In genomic region chr5:135803135-135803534, GRCm38 (mm10) we compare ENCODE assay signal across 19 mouse cellular contexts. TPM values are rescaled to one million over a fixed set of nuclear protein-coding genes. Genes with fewer than 3 reads are reported as not detected.
DNase-seq lines count a peak whose midpoint lies in the region; ATAC-seq and TF ChIP-seq lines count a peak whose summit lies in the region.
"Had no signal": no experiment of that assay in that cellular context is flagged by ENCODE, and none has a peak within 500 bp of the region (broad histone marks: within the 10 kb centered on the region; RNA-seq: fewer than 3 reads in every experiment).

No protein-coding gene starts in this region.

- no peak; the same call in 1 of the 2 replicates for TF ChIP-seq RAD21 in CH12.LX (IDR thresholded peaks at IDR 0.05; ENCODE audit: low read depth, low read length)

- no peak overlapping the region for H3K4me3 ChIP-seq in liver, postnatal 0 days (ENCODE audit: low read depth, low read length)
- H3K4me3 ChIP-seq in liver, embryonic 11.5 days (ENCODE audit: low read depth, low read length): no peak overlapping the region
- H3K4me3 ChIP-seq in CH12.LX (replicated peaks in 1 of 3; ENCODE audit: low read depth in 2 of 3, low read length in 2 of 3, poor library complexity in 1 of 3): no peak overlapping the region
- no peak overlapping the region for H3K4me3 ChIP-seq in kidney, embryonic 15.5 days (replicated peaks)
- no peak overlapping the region for H3K4me3 ChIP-seq in lung, adult 2 months (replicated peaks; ENCODE audit: extremely low read depth, low read depth, low read length)
- H3K4me3 ChIP-seq: embryonic facial prominence, embryonic 12.5 days; myocyte had no signal

- 51% methylated on average over 4 of the region's 4 CpGs for WGBS in liver, postnatal 0 days (ENCODE audit: insufficient replicate concordance)
- 57% methylated on average over 4 of the region's 4 CpGs for WGBS in liver, embryonic 11.5 days
- 66% methylated on average over 4 of the region's 4 CpGs for WGBS in kidney, embryonic 15.5 days
- WGBS in lung, adult 2 months: 59% methylated on average over 4 of the region's 4 CpGs

- TF ChIP-seq POLR2A in CH12.LX (IDR thresholded peaks at IDR 0.05; ENCODE audit: low read depth, low read length): no peak
- TF ChIP-seq POLR2A in lung, adult 2 months (IDR thresholded peaks at IDR 0.05; ENCODE audit: borderline replicate concordance, extremely low read depth, low read depth, low read length): no peak

- TF ChIP-seq EP300 in liver, postnatal 0 days (IDR thresholded peaks at IDR 0.05; ENCODE audit: low read depth): no peak
- no peak for TF ChIP-seq EP300 in CH12.LX (IDR thresholded peaks at IDR 0.05; ENCODE audit: low read length)

- dilution Hi-C loops in CH12.LX (cut with MboI; ENCODE audit: extremely low pct_ligation_motif_present, extremely low pct_unique_long_range_greater_than_20kb, low sequenced_read_pairs): no loop called here

- no peaks in the 10 kb centered on the region for H3K36me3 ChIP-seq in liver, postnatal 0 days (replicated peaks; ENCODE audit: insufficient read depth, low read length)
- H3K36me3 ChIP-seq in liver, embryonic 11.5 days (ENCODE audit: control insufficient read depth, insufficient read depth, low read length): no peaks in the 10 kb centered on the region
- H3K36me3 ChIP-seq in CH12.LX (replicated peaks in 1 of 2; ENCODE audit: control insufficient read depth in 1 of 2, insufficient read depth in 1 of 2, low read length in 1 of 2): no peaks in the 10 kb centered on the region
- no peaks in the 10 kb centered on the region for H3K36me3 ChIP-seq in kidney, embryonic 15.5 days
- H3K36me3 ChIP-seq: embryonic facial prominence, embryonic 12.5 days had no signal

- peak; percentile 40 for TF ChIP-seq CTCF in liver, postnatal 0 days (IDR thresholded peaks at IDR 0.05; ENCODE audit: low read depth)
- peak in 1 of 2 experiments; percentile 22; a peak in 2 of 4 replicates for TF ChIP-seq CTCF in CH12.LX (conservative IDR thresholded peaks at IDR 0.05 in 1 of 2, IDR thresholded peaks at IDR 0.05 in 1 of 2; ENCODE audit: low read depth in 2 of 2, low read length in 2 of 2)
- TF ChIP-seq CTCF in lung, adult 2 months (IDR thresholded peaks at IDR 0.05; ENCODE audit: insufficient read depth, low read length): no peak

- no peaks in the 10 kb centered on the region for H3K79me2 ChIP-seq in CH12.LX (replicated peaks; ENCODE audit: control insufficient read depth, extremely low read depth, insufficient read depth, poor library complexity, severe bottlenecking)

- DNase-seq in embryo, embryonic 10.5 days (ENCODE audit: low spot score): peak; percentile 38
- DNase-seq in embryo, embryonic 11 days: no peak
- DNase-seq in liver, postnatal 0 days: no peak
- DNase-seq in liver, embryonic 11.5 days (ENCODE audit: low spot score): no peak
- DNase-seq in CH12.LX (ENCODE audit: extremely low read depth) (no peak), WW6 (ENCODE audit: low read depth, low spot score) (peak; percentile 52)
- DNase-seq in lung, adult 2 months: no peak
- DNase-seq: heart, adult 18-20 months; heart, postnatal 14 days had no signal

- H3K27me3 ChIP-seq in liver, postnatal 0 days (ENCODE audit: insufficient read depth, low read length): no peaks in the 10 kb centered on the region
- H3K27me3 ChIP-seq in liver, embryonic 11.5 days (replicated peaks; ENCODE audit: control insufficient read depth, insufficient read depth, low read length): peaks cover 10% of the 10 kb centered on the region; the same call in 1 of the 2 replicates
- H3K27me3 ChIP-seq in CH12.LX (replicated peaks): peaks cover 74% of the 10 kb centered on the region
- H3K27me3 ChIP-seq in kidney, embryonic 15.5 days: peaks cover 27% of the 10 kb centered on the region
- H3K27me3 ChIP-seq: embryonic facial prominence, embryonic 12.5 days had no signal

- no peak for ATAC-seq in liver, postnatal 0 days
- no peak for ATAC-seq in liver, embryonic 11.5 days (replicated peaks; ENCODE audit: low FRiP score)
- ATAC-seq in kidney, embryonic 15.5 days (replicated peaks; ENCODE audit: low FRiP score): no peak

- H3K4me2 ChIP-seq in liver, postnatal 0 days (ENCODE audit: low read depth, low read length): no peak overlapping the region
- H3K4me2 ChIP-seq in liver, embryonic 11.5 days: no peak overlapping the region
- H3K4me2 ChIP-seq in CH12.LX (ENCODE audit: insufficient read depth, low read depth, poor library complexity, severe bottlenecking): no peak overlapping the region
- H3K4me2 ChIP-seq in kidney, embryonic 15.5 days: no peak overlapping the region
- H3K4me2 ChIP-seq: embryonic facial prominence, embryonic 12.5 days had no signal

- H3K4me1 ChIP-seq in liver, postnatal 0 days (ENCODE audit: insufficient read depth): no peaks in the 10 kb centered on the region
- no peaks in the 10 kb centered on the region for H3K4me1 ChIP-seq in liver, embryonic 11.5 days (replicated peaks; ENCODE audit: control insufficient read depth, insufficient read depth, low read length)
- peaks cover 10 to 18% of the 10 kb centered on the region in 2 experiments for H3K4me1 ChIP-seq in CH12.LX (ENCODE audit: control insufficient read depth in 1 of 2, insufficient read depth in 2 of 2)
- H3K4me1 ChIP-seq in kidney, embryonic 15.5 days: 0 out of 2 replicates have a peak, but pooled peaks cover 6% of the 10 kb centered on the region
- H3K4me1 ChIP-seq in lung, adult 2 months (ENCODE audit: control insufficient read depth, insufficient read depth, low read length): no peaks in the 10 kb centered on the region

- H3K27ac ChIP-seq in liver, postnatal 0 days (ENCODE audit: low read depth): no peak overlapping the region
- no peak overlapping the region for H3K27ac ChIP-seq in liver, embryonic 11.5 days (ENCODE audit: low read depth, low read length)
- H3K27ac ChIP-seq in CH12.LX (ENCODE audit: insufficient read depth, low read depth): no peak overlapping the region
- no peak overlapping the region for H3K27ac ChIP-seq in kidney, embryonic 15.5 days
- H3K27ac ChIP-seq: embryonic facial prominence, embryonic 12.5 days had no signal

- no peaks in the 10 kb centered on the region for H3K9me3 ChIP-seq in liver, postnatal 0 days (ENCODE audit: low read length)
- no peaks in the 10 kb centered on the region for H3K9me3 ChIP-seq in liver, embryonic 11.5 days (ENCODE audit: control insufficient read depth, low read length)
- peaks cover 12% of the 10 kb centered on the region for H3K9me3 ChIP-seq in CH12.LX (replicated peaks; ENCODE audit: low read length)
- H3K9me3 ChIP-seq in kidney, embryonic 15.5 days (replicated peaks): no peaks in the 10 kb centered on the region

- H3K9ac ChIP-seq in liver, postnatal 0 days (replicated peaks): no peak overlapping the region
- no peak overlapping the region for H3K9ac ChIP-seq in liver, embryonic 11.5 days (ENCODE audit: low read depth, low read length)
- no peak overlapping the region for H3K9ac ChIP-seq in CH12.LX (ENCODE audit: insufficient read depth, low read depth)
- H3K9ac ChIP-seq in kidney, embryonic 15.5 days: no peak overlapping the region
- H3K9ac ChIP-seq: embryonic facial prominence, embryonic 12.5 days had no signal

- in situ Hi-C loops in CH12.LX (cut with MboI; ENCODE audit: low pct_ligation_motif_present, low pct_unique_long_range_greater_than_20kb, low sequenced_read_pairs): no loop called here

TF ChIP-seq in CH12.LX, 34 proteins besides CTCF, POLR2A, EP300 and RAD21:
- TF ChIP-seq TBP (conservative IDR thresholded peaks at IDR 0.05; ENCODE audit: low read depth, low read length): no peak
- peak; percentile 15; the same call in 1 of the 2 replicates for TF ChIP-seq SMC3 (IDR thresholded peaks at IDR 0.05; ENCODE audit: low read depth, low read length)
TF ChIP-seq in CH12.LX: peak in this region for 1.

RNA-seq across cellular contexts. Expression of gene Srrm3, which starts 3.6 kb away (rescaled TPM):
- not detected in 2 replicates for polyA plus RNA-seq in liver, postnatal 0 days (2015; fragmentation: Nextera tagmentation; extraction: Ambion mirVana)
- 0.04 and 0.16 TPM in 2 replicates for polyA plus RNA-seq in liver, embryonic 11.5 days (2014; fragmentation: Nextera tagmentation; extraction: Ambion mirVana)
- total RNA-seq in CH12.LX (2012; rRNA removed) (not detected in 2 replicates), CH12.LX (2014; rRNA removed) (not detected in 2 replicates)
- not detected in 2 replicates for polyA plus RNA-seq in CH12.LX (2012; ENCODE audit: insufficient read length, low read depth)
- 0.55 and 1.2 TPM in 2 replicates for polyA plus RNA-seq in kidney, embryonic 15.5 days (2015; fragmentation: Nextera tagmentation; extraction: Ambion mirVana)
- 0.06 and 0.14 TPM in 2 replicates for polyA plus RNA-seq in lung, adult 2 months (2012; rRNA removed)
- total RNA-seq: gastrocnemius, adult 18-20 months; heart, adult 18-20 months; megakaryocyte, adult 5-6 weeks had no signal
- polyA plus RNA-seq: C2C12; liver, embryonic 16.5 days; myocyte had no signal

RNA-seq across cellular contexts. Expression of gene Mdh2, which starts 24.9 kb away (rescaled TPM):
- 296 and 319 TPM in 2 replicates for polyA plus RNA-seq in liver, postnatal 0 days (2015; fragmentation: Nextera tagmentation; extraction: Ambion mirVana)
- polyA plus RNA-seq in liver, embryonic 11.5 days (2014; fragmentation: Nextera tagmentation; extraction: Ambion mirVana): 625 and 635 TPM in 2 replicates
- total RNA-seq in CH12.LX (2012; rRNA removed) (152 and 163 TPM in 2 replicates), CH12.LX (2014; rRNA removed) (119 and 133 TPM in 2 replicates)
- 489 and 569 TPM in 2 replicates for polyA plus RNA-seq in CH12.LX (2012; ENCODE audit: insufficient read length, low read depth)
- polyA plus RNA-seq in kidney, embryonic 15.5 days (2015; fragmentation: Nextera tagmentation; extraction: Ambion mirVana): 568 and 588 TPM in 2 replicates
- 257 and 344 TPM in 2 replicates for polyA plus RNA-seq in lung, adult 2 months (2012; rRNA removed)

RNA-seq across cellular contexts. Expression of gene Styxl1, which starts 24.9 kb away (rescaled TPM):
- polyA plus RNA-seq in liver, postnatal 0 days (2015; fragmentation: Nextera tagmentation; extraction: Ambion mirVana): 0.46 and 0.49 TPM in 2 replicates
- polyA plus RNA-seq in liver, embryonic 11.5 days (2014; fragmentation: Nextera tagmentation; extraction: Ambion mirVana): 0.29 TPM in 1 of 2 replicates, not detected in the other
- total RNA-seq in CH12.LX (2012; rRNA removed) (not detected in 2 replicates), CH12.LX (2014; rRNA removed) (not detected in 2 replicates)
- polyA plus RNA-seq in CH12.LX (2012; ENCODE audit: insufficient read length, low read depth): not detected in 2 replicates
- 0.17 and 0.39 TPM in 2 replicates for polyA plus RNA-seq in kidney, embryonic 15.5 days (2015; fragmentation: Nextera tagmentation; extraction: Ambion mirVana)
- 1.1 and 1.4 TPM in 2 replicates for polyA plus RNA-seq in lung, adult 2 months (2012; rRNA removed)
- total RNA-seq: gastrocnemius, adult 18-20 months; heart, adult 18-20 months; left cerebral cortex, postnatal 25 days had no signal
- polyA plus RNA-seq: C2C12; forebrain, embryonic 11.5 days; intestine, embryonic 14.5 days had no signal

RNA-seq across cellular contexts. Expression of gene Tmem120a, which starts 58.9 kb away (rescaled TPM):
- polyA plus RNA-seq in liver, postnatal 0 days (2015; fragmentation: Nextera tagmentation; extraction: Ambion mirVana): 80.8 and 82.7 TPM in 2 replicates
- polyA plus RNA-seq in liver, embryonic 11.5 days (2014; fragmentation: Nextera tagmentation; extraction: Ambion mirVana): 23.2 and 23.7 TPM in 2 replicates
- total RNA-seq in CH12.LX (2012; rRNA removed) (21.4 and 22.2 TPM in 2 replicates), CH12.LX (2014; rRNA removed) (9.1 and 12.0 TPM in 2 replicates)
- 27.1 and 27.7 TPM in 2 replicates for polyA plus RNA-seq in CH12.LX (2012; ENCODE audit: insufficient read length, low read depth)
- 64.2 and 68.1 TPM in 2 replicates for polyA plus RNA-seq in kidney, embryonic 15.5 days (2015; fragmentation: Nextera tagmentation; extraction: Ambion mirVana)
- 24.6 and 31.0 TPM in 2 replicates for polyA plus RNA-seq in lung, adult 2 months (2012; rRNA removed)

Comparison
In these comparisons a context has a peak if more than half of its experiments do, and no peak if none do; other contexts are left out.
1. DNase-seq: peak in embryo, embryonic 10.5 days (single experiment) and WW6 (single experiment); none in embryo, embryonic 11 days (single experiment), liver, postnatal 0 days (single experiment), liver, embryonic 11.5 days (single experiment), CH12.LX (single experiment) and lung, adult 2 months (single experiment).